Mouse (Mus musculus): ENCODE data around the gene Vwa7. TPM values are rescaled to one million over a fixed set of nuclear protein-coding genes. Genes with fewer than 3 reads are reported as not detected.
"Not testable (repeated sequence)": the region's sequence is repeated elsewhere in the genome, so short reads cannot be mapped to it uniquely, and the experiment has no call there.

The Vwa7 gene
- 10 to 100 TPM; 10.0 to 10.9 TPM for total RNA-seq (2021)
- 7.5 and 10.2 TPM in 2 replicates for polyA plus RNA-seq (2012; rRNA removed)
- long read RNA-seq, full-length matches to known transcripts, result 4 of 10 reads
- long read RNA-seq, partial matches to known transcripts, result 3 of 10 reads
- long read RNA-seq, other reads (novel, unspliced or antisense), result 3 of 10 reads

- Histone ChIP-seq H3K4me3 (no peak within 1 kb of the TSS), H3K9ac (ENCODE audit: low read depth, low read length) (0 out of 2 replicates have a peak within 1 kb of the TSS, but pooled peaks have one; percentile 27), H3K27me3 (ENCODE audit: control insufficient read depth, insufficient read depth, low read length) (no peaks in the 10 kb centered on the region), H3K4me1 (ENCODE audit: control insufficient read depth, insufficient read depth, low read length) (peaks cover 3% of the 10 kb centered on the region; the same call in 1 of the 2 replicates), H3K79me2 (replicated peaks; ENCODE audit: control insufficient read depth, insufficient read depth, low read length) (no peaks in the 10 kb centered on the region), H3K36me3 (ENCODE audit: control insufficient read depth, insufficient read depth, low read length) (no peaks in the 10 kb centered on the region), H3K27ac (peak within 1 kb of the TSS; percentile 36)
- intact Hi-C loops (cut with DNase I), result no loop called here
- TF ChIP-seq POLR2A (IDR thresholded peaks at IDR 0.05; ENCODE audit: insufficient read depth, low read depth, low read length), result no peak
- no peak for TF ChIP-seq EP300 (IDR thresholded peaks at IDR 0.05; ENCODE audit: insufficient read depth, low read depth, low read length)
- TF ChIP-seq CTCF (IDR thresholded peaks at IDR 0.05), result no peak
- peak; percentile 46 to 60 for DNase-seq
- 28% methylated on average over 12 of the region's 12 CpGs for WGBS
These were observed at the start of gene Vwa7 for GRCm38 (mm10) chr17:35016376-35016775. TSS of gene Vwa7 (plus strand) at chr17:35016579.

DNA sequence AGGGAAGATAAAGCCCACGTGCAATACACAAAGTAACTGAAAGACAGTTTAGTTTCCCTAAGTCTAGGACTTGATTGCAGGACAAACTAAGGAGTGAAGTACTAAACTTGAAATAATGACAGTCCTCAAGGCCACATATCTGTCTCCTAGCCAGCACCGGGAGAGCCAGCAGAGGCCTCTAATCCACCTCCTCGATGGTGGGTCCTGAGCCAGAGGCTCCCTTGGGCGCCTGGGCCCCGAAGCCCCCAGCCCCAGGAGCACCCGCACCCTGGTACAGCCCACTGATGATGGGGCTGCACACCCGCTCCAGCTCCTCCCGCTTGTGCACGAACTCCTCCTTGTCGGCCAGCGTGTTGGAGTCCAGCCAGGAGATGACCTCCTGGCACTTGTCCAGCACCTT lies 46.6 kb upstream of the Vwa7 start, which contains the start of gene Gm20481:
TSS of gene Gm20481 (plus strand) at position 91 of the 400 bp plus-strand sequence.
- intact Hi-C loops (cut with DNase I), result loop anchor here (10.0 kb wide), 1 partner anchor 1305 kb away; the partner anchor contains the start of gene Trim39
- not testable (repeated sequence) for H3K9ac ChIP-seq (ENCODE audit: low read depth, low read length); DNase-seq; H3K27me3 ChIP-seq (ENCODE audit: control insufficient read depth, insufficient read depth, low read length); H3K27ac ChIP-seq; H3K4me3 ChIP-seq; H3K79me2 ChIP-seq (replicated peaks; ENCODE audit: control insufficient read depth, insufficient read depth, low read length); H3K36me3 ChIP-seq (ENCODE audit: control insufficient read depth, insufficient read depth, low read length); H3K4me1 ChIP-seq (ENCODE audit: control insufficient read depth, insufficient read depth, low read length)
- WGBS, result 50% methylated on average over 8 of the region's 11 CpGs

GRCm38 (mm10) chr17:34970850-34971249 lies 45.5 kb upstream of the Vwa7 start:
- not testable (repeated sequence) for H3K79me2 ChIP-seq (replicated peaks; ENCODE audit: control insufficient read depth, insufficient read depth, low read length); H3K36me3 ChIP-seq (ENCODE audit: control insufficient read depth, insufficient read depth, low read length); DNase-seq; H3K4me3 ChIP-seq; H3K27ac ChIP-seq; H3K4me1 ChIP-seq (ENCODE audit: control insufficient read depth, insufficient read depth, low read length); H3K9ac ChIP-seq (ENCODE audit: low read depth, low read length); H3K27me3 ChIP-seq (ENCODE audit: control insufficient read depth, insufficient read depth, low read length)
- intact Hi-C loops (cut with DNase I), result loop anchor here (10.0 kb wide), 1 partner anchor 1304 kb away; the partner anchor contains the start of gene Trim39
- 26% methylated on average over 20 of the region's 37 CpGs for WGBS

- Histone ChIP-seq H3K4me3 (peak overlapping the region; percentile 41), H3K9ac (ENCODE audit: low read depth, low read length) (peak overlapping the region; percentile 79), H3K27ac (peak overlapping the region; percentile 96)
- DNase-seq; H3K4me1 ChIP-seq (ENCODE audit: control insufficient read depth, insufficient read depth, low read length); H3K79me2 ChIP-seq (replicated peaks; ENCODE audit: control insufficient read depth, insufficient read depth, low read length); H3K36me3 ChIP-seq (ENCODE audit: control insufficient read depth, insufficient read depth, low read length); H3K27me3 ChIP-seq (ENCODE audit: control insufficient read depth, insufficient read depth, low read length): not testable (repeated sequence)
- 3% methylated on average over 28 of the region's 43 CpGs for WGBS
- intact Hi-C loops (cut with DNase I), result loop anchor here (10.0 kb wide), 1 partner anchor 1303 kb away; the partner anchor contains the start of gene Trim39
These were observed 44.7 kb upstream of the Vwa7 start for GRCm38 (mm10) chr17:34971694-34972068.

- H3K27me3 ChIP-seq (ENCODE audit: control insufficient read depth, insufficient read depth, low read length); H3K79me2 ChIP-seq (replicated peaks; ENCODE audit: control insufficient read depth, insufficient read depth, low read length); H3K4me1 ChIP-seq (ENCODE audit: control insufficient read depth, insufficient read depth, low read length); H3K36me3 ChIP-seq (ENCODE audit: control insufficient read depth, insufficient read depth, low read length): not testable (repeated sequence)
- peak within 1 kb of the TSS; percentile 47 for H3K4me3 ChIP-seq
- peak within 1 kb of the TSS; percentile 82 for H3K9ac ChIP-seq (ENCODE audit: low read depth, low read length)
- intact Hi-C loops (cut with DNase I), result loop anchor here (10.0 kb wide), 1 partner anchor 1303 kb away; the partner anchor contains the start of gene Trim39
- TF ChIP-seq POLR2A (IDR thresholded peaks at IDR 0.05; ENCODE audit: insufficient read depth, low read depth, low read length) (peak; percentile 90), EP300 (IDR thresholded peaks at IDR 0.05; ENCODE audit: insufficient read depth, low read depth, low read length) (peak; percentile 93)
- DNase-seq, result peak; percentile 94 to 95
- WGBS, result under 1% methylated on average over 28 of the region's 33 CpGs
- H3K27ac ChIP-seq, result peak within 1 kb of the TSS; percentile 96
These were observed 44.2 kb upstream of the Vwa7 start, which contains the start of the genes Hspa1a and Hspa1l for GRCm38 (mm10) chr17:34972069-34972749. TSS of gene Hspa1a (minus strand) at chr17:34972156. TSS of gene Hspa1l (plus strand) at chr17:34972703.

Measured in heart, adult 2 months (tissue).